Mouse (Mus musculus) kidney, embryonic 16.5 days (tissue): ENCODE measurements at regions not wholly inside any gene's neighbourhood (a gene's known extent, or its start where the extent isn't known, plus 50 kb on each side); places are given as distances from the start of the nearest gene placed in this dataset.

Source experiments
- ATAC-seq: fragments of 200-750 bp; cut with Nextera tagmentation; 2 replicates; pipeline ENCODE4 v1.8.0; 2017; ENCODE audit warnings: moderate TSS enrichment; ENCODE audit not compliant: low FRiP score, low TSS enrichment
- H3K27ac ChIP-seq: fragments of 300-500 bp; sonication (generic); 2 replicates; pipeline ENCODE4 v1.5.1; 2014; ENCODE audit warnings: low read length
- H3K27me3 ChIP-seq: fragments of 300-500 bp; sonication (generic); 2 replicates; pipeline ENCODE4 v1.6.1; 2014; ENCODE audit warnings: low read length, control low read depth, mixed read lengths; ENCODE audit not compliant: insufficient read depth
- H3K36me3 ChIP-seq: fragments of 300-500 bp; sonication (generic); 2 replicates; pipeline ENCODE4 v1.6.1; 2014; ENCODE audit warnings: low read length, control low read depth, mixed read lengths; ENCODE audit not compliant: insufficient read depth
- H3K4me1 ChIP-seq: fragments of 300-500 bp; sonication (generic); 2 replicates; pipeline ENCODE4 v1.6.1; 2014; ENCODE audit warnings: low read length, control low read depth, mixed read lengths; ENCODE audit not compliant: insufficient read depth
- H3K4me2 ChIP-seq: fragments of 300-500 bp; sonication (generic); replicated peaks from 2 replicates; pipeline ENCODE4 v1.6.1; 2014; ENCODE audit warnings: low read depth, low read length
- H3K4me3 ChIP-seq: fragments of 300-500 bp; sonication (generic); 2 replicates; pipeline ENCODE4 v1.5.1; 2014; ENCODE audit warnings: mild to moderate bottlenecking, low read length
- H3K9ac ChIP-seq: fragments of 300-500 bp; sonication (generic); replicated peaks from 2 replicates; pipeline ENCODE4 v1.6.1; 2014; ENCODE audit warnings: low read length
- H3K9me3 ChIP-seq: fragments of 300-500 bp; sonication (generic); 2 replicates; pipeline ENCODE4 v1.6.1; 2016; ENCODE audit warnings: low read length, control low read depth
- WGBS: fragments of 180-500 bp; shearing (Covaris S2); extraction: QIAGEN DNeasy Blood & Tissue Kit; methylation state at CpG from one replicate; pipeline ENCODE4 v1.1.7; 2014; 5-methylcytosine and 5-hydroxymethylcytosine counted together

DNA sequence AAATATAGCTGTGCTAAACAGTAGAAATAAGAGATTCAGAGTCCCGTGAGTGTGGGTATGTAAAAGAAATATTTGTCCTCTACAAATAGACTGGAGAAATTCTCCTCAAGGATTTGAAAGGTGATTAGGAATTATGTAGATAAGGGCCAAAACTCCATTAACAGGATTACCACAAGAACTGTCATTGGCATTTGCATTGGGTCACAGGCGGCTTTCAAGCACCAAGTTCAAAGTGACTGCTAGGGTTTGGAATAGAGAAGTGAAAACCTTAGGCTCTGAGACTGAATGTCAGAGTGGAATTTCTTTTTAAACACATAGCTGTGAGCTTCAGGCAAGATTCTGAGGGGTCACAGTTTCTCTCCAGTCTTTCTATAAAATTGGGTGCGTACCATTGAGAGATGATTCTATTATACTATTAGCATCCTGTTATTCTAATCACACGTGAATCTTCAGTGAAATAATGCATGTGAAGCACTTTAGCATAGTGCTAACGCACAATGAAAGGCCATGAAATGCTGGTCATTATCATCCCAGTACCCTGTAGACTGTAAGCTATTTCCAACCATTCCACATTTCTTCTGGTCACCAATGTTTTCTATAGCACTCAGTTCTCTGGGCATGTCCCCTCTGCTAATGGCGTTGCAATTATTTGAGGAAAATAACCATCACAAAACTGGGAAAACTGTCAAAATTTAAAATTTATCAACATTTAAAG lies 308.7 kb upstream of the C9orf72 start:
- H3K4me3 ChIP-seq = no peak overlapping the region
- no peaks in the 10 kb centered on the region for H3K27me3 ChIP-seq
- no peaks in the 10 kb centered on the region for H3K4me1 ChIP-seq
- no peak overlapping the region for H3K9ac ChIP-seq
- no peak for ATAC-seq
- no peaks in the 10 kb centered on the region for H3K9me3 ChIP-seq
- WGBS = 61% methylated on average over 6 of the region's 6 CpGs
- no peak overlapping the region for H3K27ac ChIP-seq
- H3K36me3 ChIP-seq = no peaks in the 10 kb centered on the region
- H3K4me2 ChIP-seq = no peak overlapping the region

GRCm38 (mm10) chr4:35534154-35534553 lies 308.2 kb upstream of the C9orf72 start:
- H3K36me3 ChIP-seq = no peaks in the 10 kb centered on the region
- H3K4me3 ChIP-seq = no peak overlapping the region
- H3K9ac ChIP-seq = no peak overlapping the region
- no peaks in the 10 kb centered on the region for H3K27me3 ChIP-seq
- no peaks in the 10 kb centered on the region for H3K9me3 ChIP-seq
- no peaks in the 10 kb centered on the region for H3K4me1 ChIP-seq
- H3K4me2 ChIP-seq = no peak overlapping the region
- H3K27ac ChIP-seq = no peak overlapping the region
- no peak for ATAC-seq
